Mouse (Mus musculus) liver, embryonic 13.5 days (tissue): Measurements from ENCODE around the gene Tfrc. TPM values are rescaled to one million over a fixed set of nuclear protein-coding genes. Genes with fewer than 3 reads are reported as not detected.
A peak's percentile ranks its signal among the peaks of the same experiment; 100 is the strongest.

Source experiments
- ATAC-seq: fragments of 200-750 bp; cut with Nextera tagmentation; 2 replicates; pipeline ENCODE4 v1.8.0; 2017; ENCODE audit warnings: low read depth, mild to moderate bottlenecking, moderate number of reproducible peaks, moderate library complexity
- DNase-seq: peaks from one replicate; pipeline ENCODE4 v3.0.0; 2022
- H3K27ac ChIP-seq: fragments of 300-500 bp; sonication (generic); 2 replicates; pipeline ENCODE4 v1.5.1; 2015; ENCODE audit warnings: moderate library complexity, mild to moderate bottlenecking, inconsistent platforms
- H3K27me3 ChIP-seq: fragments of 300-500 bp; sonication (generic); 2 replicates; pipeline ENCODE4 v1.6.1; 2015; ENCODE audit warnings: mild to moderate bottlenecking, inconsistent platforms
- H3K36me3 ChIP-seq: fragments of 300-500 bp; sonication (generic); 2 replicates; pipeline ENCODE4 v1.6.1; 2015; ENCODE audit warnings: mild to moderate bottlenecking, inconsistent platforms
- H3K4me1 ChIP-seq: fragments of 300-500 bp; sonication (generic); replicated peaks from 2 replicates; pipeline ENCODE4 v1.6.1; 2015; ENCODE audit warnings: inconsistent platforms
- H3K4me2 ChIP-seq: fragments of 300-500 bp; sonication (generic); 2 replicates; pipeline ENCODE4 v1.6.1; 2015; ENCODE audit warnings: inconsistent platforms, mild to moderate bottlenecking, moderate library complexity
- H3K4me3 ChIP-seq: fragments of 300-500 bp; sonication (generic); replicated peaks from 2 replicates; pipeline ENCODE4 v1.5.1; 2015; ENCODE audit warnings: mild to moderate bottlenecking, inconsistent platforms
- H3K9ac ChIP-seq: fragments of 300-500 bp; sonication (generic); 2 replicates; pipeline ENCODE4 v1.6.1; 2015; ENCODE audit warnings: mild to moderate bottlenecking, inconsistent platforms
- H3K9me3 ChIP-seq: fragments of 300-500 bp; sonication (generic); replicated peaks from 2 replicates; pipeline ENCODE4 v1.6.1; 2016; ENCODE audit warnings: inconsistent platforms
- WGBS: fragments of 180-500 bp; shearing (Covaris S2); methylation state at CpG from one replicate; pipeline ENCODE4 v1.1.7; 2015; ENCODE audit not compliant: insufficient replicate concordance; 5-methylcytosine and 5-hydroxymethylcytosine counted together
- polyA plus RNA-seq: library from polyadenylated mRNA; unstranded; fragments of >200 nt; fragmentation: Nextera tagmentation; extraction: Ambion mirVana; gene quantifications from 2 replicates; pipeline ENCODE4 v1.2.1, GENCODE M21; 2015

The Tfrc gene
- polyA plus RNA-seq: 262 and 322 TPM in 2 replicates

GRCm38 (mm10) chr16:32608712-32609400, at the start of gene Tfrc:
Gene Tfrc (plus strand): TSS chr16:32608920.
- Histone ChIP-seq H3K27ac (peak within 1 kb of the TSS; percentile 98), H3K4me2 (peak within 1 kb of the TSS; percentile 72), H3K9me3 (no peaks in the 10 kb centered on the region), H3K4me3 (peak within 1 kb of the TSS; percentile 99), H3K4me1 (peaks cover 36% of the 10 kb centered on the region), H3K9ac (peak within 1 kb of the TSS; percentile 100), H3K27me3 (no peaks in the 10 kb centered on the region), H3K36me3 (peaks cover 22% of the 10 kb centered on the region)
- WGBS: under 1% methylated on average over 73 of the region's 73 CpGs
- DNase-seq (peak; percentile 98), ATAC-seq (peak; percentile 93)

GRCm38 (mm10) chr16:32559493-32559892, 49.2 kb upstream of the Tfrc start:
- Histone ChIP-seq H3K4me1 (peaks cover 27% of the 10 kb centered on the region), H3K4me2 (no peak overlapping the region), H3K9ac (0 out of 2 replicates have a peak overlapping the region, but pooled peaks have one; percentile 2), H3K4me3 (no peak overlapping the region), H3K9me3 (no peaks in the 10 kb centered on the region), H3K36me3 (no peaks in the 10 kb centered on the region), H3K27ac (peak overlapping the region; percentile 19; the same call in 1 of the 2 replicates), H3K27me3 (no peaks in the 10 kb centered on the region)
- no peak for DNase-seq
- 71% methylated on average over 4 of the region's 4 CpGs for WGBS
- no peak for ATAC-seq

GRCm38 (mm10) chr16:32563056-32563793, 45.5 kb upstream of the Tfrc start:
- no peaks in the 10 kb centered on the region for H3K27me3 ChIP-seq
- no peak overlapping the region for H3K4me3 ChIP-seq
- ATAC-seq (peak; percentile 58), DNase-seq (no peak)
- H3K9ac ChIP-seq: peak overlapping the region; percentile 33; the same call in 1 of the 2 replicates
- peak overlapping the region; percentile 63 for H3K27ac ChIP-seq
- peaks cover 32% of the 10 kb centered on the region for H3K4me1 ChIP-seq
- no peaks in the 10 kb centered on the region for H3K36me3 ChIP-seq
- no peak overlapping the region for H3K4me2 ChIP-seq
- 39% methylated on average over 5 of the region's 5 CpGs for WGBS
- H3K9me3 ChIP-seq: no peaks in the 10 kb centered on the region

DNA sequence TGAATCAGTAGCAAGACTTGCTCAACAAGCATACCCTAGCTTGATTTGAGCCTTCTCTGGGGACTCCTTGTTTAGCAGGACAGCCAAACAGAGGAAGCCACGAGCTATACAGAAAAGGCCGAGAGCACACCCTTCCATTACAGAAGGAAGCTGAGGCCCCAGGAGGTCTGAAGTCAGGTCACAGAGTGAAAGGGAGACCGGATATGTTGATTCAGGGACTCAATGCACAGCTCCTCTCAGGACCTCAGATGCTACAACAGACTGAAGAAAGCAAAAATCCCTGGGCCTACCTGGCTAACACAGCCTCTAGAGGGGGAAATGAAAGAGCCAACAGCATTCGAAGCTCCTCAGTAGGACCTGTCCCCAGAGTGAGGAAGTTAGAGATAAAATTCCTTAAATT, 41.4 kb upstream of the Tfrc start:
- WGBS: 51% methylated on average over 4 of the region's 4 CpGs
- DNase-seq: no peak
- no peak overlapping the region for H3K4me3 ChIP-seq
- H3K27me3 ChIP-seq: no peaks in the 10 kb centered on the region
- no peak overlapping the region for H3K9ac ChIP-seq
- peak overlapping the region; percentile 36; the same call in 1 of the 2 replicates for H3K27ac ChIP-seq
- H3K36me3 ChIP-seq: no peaks in the 10 kb centered on the region
- H3K4me1 ChIP-seq: peaks cover 31% of the 10 kb centered on the region
- no peak overlapping the region for H3K4me2 ChIP-seq
- ATAC-seq: no peak
- no peaks in the 10 kb centered on the region for H3K9me3 ChIP-seq

GRCm38 (mm10) chr16:32568401-32568800, 40.3 kb upstream of the Tfrc start:
- peak; percentile 31; the same call in 1 of the 2 replicates for ATAC-seq
- WGBS: 62% methylated on average over 6 of the region's 6 CpGs

DNA sequence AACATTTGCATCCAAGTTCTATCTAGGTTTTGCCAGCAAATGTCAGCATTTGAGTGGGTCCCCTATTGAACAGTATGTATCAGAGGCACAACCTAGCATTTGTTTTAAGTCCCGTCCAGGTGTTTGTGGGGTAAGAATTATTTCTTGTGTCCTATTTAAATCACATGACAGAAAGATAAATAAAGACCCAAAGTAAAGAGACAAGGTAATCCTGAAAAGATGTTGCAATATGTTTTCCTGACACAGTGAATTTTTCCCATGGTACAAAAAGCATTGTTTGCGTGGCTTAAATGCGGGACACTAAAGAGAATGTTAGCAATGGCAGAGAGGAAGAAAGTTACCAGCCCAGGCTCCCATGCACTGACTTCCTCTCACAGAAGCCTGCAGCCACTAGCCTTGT, 38.7 kb upstream of the Tfrc start:
- peak overlapping the region; percentile 13; the same call in 1 of the 2 replicates for H3K27ac ChIP-seq
- peaks cover 15% of the 10 kb centered on the region; the same call in 1 of the 2 replicates for H3K4me1 ChIP-seq
- H3K36me3 ChIP-seq: no peaks in the 10 kb centered on the region
- ATAC-seq (no peak), DNase-seq (no peak)
- no peak overlapping the region for H3K4me2 ChIP-seq
- no peak overlapping the region for H3K9ac ChIP-seq
- no peaks in the 10 kb centered on the region for H3K9me3 ChIP-seq
- no peaks in the 10 kb centered on the region for H3K27me3 ChIP-seq
- 72% methylated on average over 3 of the region's 3 CpGs for WGBS
- no peak overlapping the region for H3K4me3 ChIP-seq

More at GRCm38 (mm10) chr16:32568401-32568800, 40.3 kb upstream of the Tfrc start:
- no peak overlapping the region for H3K4me3 ChIP-seq
- H3K4me1 ChIP-seq: peaks cover 21% of the 10 kb centered on the region
- no peak overlapping the region for H3K9ac ChIP-seq
- no peak overlapping the region for H3K27ac ChIP-seq
- DNase-seq: no peak
- no peaks in the 10 kb centered on the region for H3K36me3 ChIP-seq
- no peak overlapping the region for H3K4me2 ChIP-seq
- no peaks in the 10 kb centered on the region for H3K9me3 ChIP-seq
- no peaks in the 10 kb centered on the region for H3K27me3 ChIP-seq

- H3K4me1 ChIP-seq: peaks cover 12% of the 10 kb centered on the region
- WGBS: 81% methylated on average over 4 of the region's 4 CpGs
- DNase-seq: no peak
Measured at GRCm38 (mm10) chr16:32572528-32572927, 36.2 kb upstream of the Tfrc start.

GRCm38 (mm10) chr16:32586482-32586881, 22.2 kb upstream of the Tfrc start:
- peaks cover 4% of the 10 kb centered on the region; the same call in 1 of the 2 replicates for H3K27me3 ChIP-seq
- ATAC-seq (no peak), DNase-seq (no peak)
- H3K27ac ChIP-seq: no peak overlapping the region
- no peaks in the 10 kb centered on the region for H3K4me1 ChIP-seq
- no peaks in the 10 kb centered on the region for H3K36me3 ChIP-seq
- no peak overlapping the region for H3K4me2 ChIP-seq
- H3K9me3 ChIP-seq: no peaks in the 10 kb centered on the region
- WGBS: 68% methylated on average over 4 of the region's 4 CpGs
- H3K4me3 ChIP-seq: no peak overlapping the region
- H3K9ac ChIP-seq: no peak overlapping the region

More at GRCm38 (mm10) chr16:32572528-32572927, 36.2 kb upstream of the Tfrc start:
- H3K27ac ChIP-seq: peak overlapping the region; percentile 50; the same call in 1 of the 2 replicates
- no peak overlapping the region for H3K4me2 ChIP-seq
- ATAC-seq: no peak
- no peak overlapping the region for H3K4me3 ChIP-seq
- H3K9ac ChIP-seq: no peak overlapping the region
- H3K27me3 ChIP-seq: no peaks in the 10 kb centered on the region
- H3K9me3 ChIP-seq: no peaks in the 10 kb centered on the region
- no peaks in the 10 kb centered on the region for H3K36me3 ChIP-seq

GRCm38 (mm10) chr16:32588568-32588967, 20.2 kb upstream of the Tfrc start:
- DNase-seq (no peak), ATAC-seq (no peak)
- no peak overlapping the region for H3K27ac ChIP-seq
- no peaks in the 10 kb centered on the region for H3K4me1 ChIP-seq
- H3K27me3 ChIP-seq: peaks cover 4% of the 10 kb centered on the region; the same call in 1 of the 2 replicates
- no peak overlapping the region for H3K9ac ChIP-seq
- H3K9me3 ChIP-seq: no peaks in the 10 kb centered on the region
- H3K4me2 ChIP-seq: no peak overlapping the region
- H3K4me3 ChIP-seq: no peak overlapping the region
- WGBS: 76% methylated on average over 3 of the region's 3 CpGs
- no peaks in the 10 kb centered on the region for H3K36me3 ChIP-seq

- Histone ChIP-seq H3K9ac (no peak overlapping the region), H3K27me3 (peaks cover 8% of the 10 kb centered on the region; the same call in 1 of the 2 replicates), H3K36me3 (no peaks in the 10 kb centered on the region), H3K9me3 (no peaks in the 10 kb centered on the region), H3K4me1 (peaks cover 9% of the 10 kb centered on the region; the same call in 1 of the 2 replicates), H3K27ac (no peak overlapping the region), H3K4me2 (no peak overlapping the region), H3K4me3 (no peak overlapping the region)
- ATAC-seq (no peak), DNase-seq (no peak)
- 76% methylated on average over 8 of the region's 8 CpGs for WGBS
Measured at GRCm38 (mm10) chr16:32591521-32591920, 17.2 kb upstream of the Tfrc start.

- WGBS: 87% methylated on average over 5 of the region's 5 CpGs
- H3K27me3 ChIP-seq: peaks cover 8% of the 10 kb centered on the region; the same call in 1 of the 2 replicates
- H3K27ac ChIP-seq: no peak overlapping the region
- no peak overlapping the region for H3K9ac ChIP-seq
- H3K4me1 ChIP-seq: peaks cover 16% of the 10 kb centered on the region
- ATAC-seq (no peak), DNase-seq (no peak)
- no peak overlapping the region for H3K4me2 ChIP-seq
- H3K9me3 ChIP-seq: no peaks in the 10 kb centered on the region
- no peaks in the 10 kb centered on the region for H3K36me3 ChIP-seq
- H3K4me3 ChIP-seq: no peak overlapping the region
Measured at GRCm38 (mm10) chr16:32593283-32593805, 15.4 kb upstream of the Tfrc start.
